Mouse (Mus musculus) forebrain, embryonic 16.5 days (tissue): ENCODE measurements at regions not wholly inside any gene's neighbourhood (a gene's known extent, or its start where the extent isn't known, plus 50 kb on each side); places are given as distances from the start of the nearest gene placed in this dataset.

ENCODE experiments used
- ATAC-seq: fragments of 200-750 bp; cut with Nextera tagmentation; 2 replicates; pipeline ENCODE4 v1.8.0; 2017; ENCODE audit warnings: mild to moderate bottlenecking, moderate library complexity
- H3K27ac ChIP-seq: fragments of 300-500 bp; sonication (generic); 2 replicates; pipeline ENCODE4 v1.5.1; 2014; ENCODE audit warnings: low read length, control low read depth
- H3K27me3 ChIP-seq: fragments of 300-500 bp; sonication (generic); replicated peaks from 2 replicates; pipeline ENCODE4 v1.6.1; 2014; ENCODE audit warnings: low read length; ENCODE audit not compliant: control insufficient read depth, insufficient read depth
- H3K36me3 ChIP-seq: fragments of 300-500 bp; sonication (generic); 2 replicates; pipeline ENCODE4 v1.6.1; 2014; ENCODE audit not compliant: control insufficient read depth, insufficient read depth
- H3K4me1 ChIP-seq: fragments of 300-500 bp; sonication (generic); replicated peaks from 2 replicates; pipeline ENCODE4 v1.6.1; 2014; ENCODE audit warnings: low read length; ENCODE audit not compliant: control insufficient read depth, insufficient read depth
- H3K4me2 ChIP-seq: fragments of 300-500 bp; sonication (generic); 2 replicates; pipeline ENCODE4 v1.6.1; 2014; ENCODE audit warnings: mild to moderate bottlenecking, low read length, control low read depth
- H3K4me3 ChIP-seq: fragments of 300-500 bp; sonication (generic); replicated peaks from 2 replicates; pipeline ENCODE4 v1.5.1; 2014; ENCODE audit warnings: mild to moderate bottlenecking, low read length, control low read depth
- H3K9ac ChIP-seq: fragments of 300-500 bp; sonication (generic); replicated peaks from 2 replicates; pipeline ENCODE4 v1.6.1; 2014; ENCODE audit warnings: low read depth, low read length, control low read depth
- H3K9me3 ChIP-seq: fragments of 300-500 bp; sonication (generic); 2 replicates; pipeline ENCODE4 v1.6.1; 2016; ENCODE audit warnings: low read length; ENCODE audit not compliant: control insufficient read depth
- WGBS: fragments of 180-500 bp; shearing (Covaris S2); extraction: QIAGEN DNeasy Blood & Tissue Kit; methylation state at CpG from one replicate; pipeline ENCODE4 v1.1.7; 2014; 5-methylcytosine and 5-hydroxymethylcytosine counted together

- no peak overlapping the region for H3K9ac ChIP-seq
- H3K9me3 ChIP-seq: no peaks in the 10 kb centered on the region
- ATAC-seq: no peak
- 75% methylated on average over 4 of the region's 4 CpGs for WGBS
- no peak overlapping the region for H3K27ac ChIP-seq
- H3K36me3 ChIP-seq: no peaks in the 10 kb centered on the region
- no peaks in the 10 kb centered on the region for H3K27me3 ChIP-seq
- H3K4me1 ChIP-seq: no peaks in the 10 kb centered on the region
- no peak overlapping the region for H3K4me3 ChIP-seq
- H3K4me2 ChIP-seq: no peak overlapping the region
Observed at GRCm38 (mm10) chr2:17822621-17823006, 91.3 kb upstream of the Nebl start.

- no peaks in the 10 kb centered on the region for H3K36me3 ChIP-seq
- 76% methylated on average over 13 of the region's 13 CpGs for WGBS
- no peaks in the 10 kb centered on the region for H3K4me1 ChIP-seq
Observed at GRCm38 (mm10) chr2:17821878-17822620, 90.8 kb upstream of the Nebl start.

DNA sequence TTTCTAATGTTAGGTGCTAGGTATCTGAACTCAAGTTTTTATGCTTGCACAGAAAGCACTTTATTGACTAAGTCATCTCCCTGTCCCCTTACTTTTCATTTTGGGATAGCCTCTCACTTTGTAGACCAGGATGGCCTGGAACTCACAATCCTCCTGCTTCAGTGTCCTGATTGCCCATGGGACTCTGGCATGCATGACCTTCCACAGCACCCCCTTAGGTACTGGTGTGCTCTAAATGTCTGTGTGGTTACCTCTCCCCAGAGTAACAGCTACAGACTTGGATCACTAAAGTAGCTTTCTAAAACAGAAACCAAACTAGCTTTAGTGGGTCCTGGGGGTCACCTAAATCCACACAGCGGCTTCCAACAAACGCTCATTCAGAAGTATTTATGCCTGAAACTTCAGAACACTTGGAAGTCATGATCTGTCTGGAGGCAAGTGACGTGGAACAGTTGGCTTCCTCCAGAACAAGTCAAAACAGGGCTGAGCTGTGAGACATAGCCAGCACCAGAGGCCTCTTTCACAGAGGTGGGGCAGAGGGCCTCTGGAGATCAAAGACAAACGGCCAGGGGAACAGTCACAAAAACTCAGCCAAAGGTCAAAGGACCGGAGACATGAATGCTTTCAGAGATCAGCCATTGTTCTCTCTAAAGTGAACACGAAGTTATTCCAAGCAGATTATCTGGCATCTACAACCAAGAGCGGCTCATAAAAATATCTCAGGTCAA, 80.8 kb upstream of the Nebl start:
- Histone ChIP-seq H3K4me3 (no peak overlapping the region), H3K27ac (no peak overlapping the region), H3K36me3 (no peaks in the 10 kb centered on the region), H3K9ac (no peak overlapping the region), H3K4me2 (no peak overlapping the region), H3K9me3 (no peaks in the 10 kb centered on the region), H3K4me1 (no peaks in the 10 kb centered on the region), H3K27me3 (no peaks in the 10 kb centered on the region)
- no peak for ATAC-seq
- WGBS: 27% methylated on average over 7 of the region's 7 CpGs

More at GRCm38 (mm10) chr2:17821878-17822620, 90.8 kb upstream of the Nebl start:
- Histone ChIP-seq H3K27me3 (no peaks in the 10 kb centered on the region), H3K27ac (no peak overlapping the region), H3K9ac (no peak overlapping the region), H3K9me3 (no peaks in the 10 kb centered on the region), H3K4me2 (no peak overlapping the region), H3K4me3 (no peak overlapping the region)
- ATAC-seq: no peak
